Mouse (Mus musculus) gastrocnemius, adult 8-10 months (tissue): ENCODE results near the gene Ankrd28. TPM values are rescaled to one million over a fixed set of nuclear protein-coding genes. Genes with fewer than 3 reads are reported as not detected.

Experiments used
- DNase-seq, 2 experiments: peaks; one replicate each; pipeline ENCODE4 v3.0.0; 2022; ENCODE audit warnings: low spot score in 2 of 2
- total RNA-seq, 4 experiments: library from RNA; stranded (reverse); gene quantifications; 2 replicates each; pipeline ENCODE4 v1.2.4; 2022

Ankrd28 gene
- total RNA-seq, 4 experiments from 2014 or later, result 46.0 to 65.1 (median 49.5) TPM

GRCm38 (mm10) chr14:31651206-31651605, 179.2 kb downstream of the Ankrd28 start:
- DNase-seq, result no peak

GRCm38 (mm10) chr14:31650347-31650746, 180.1 kb downstream of the Ankrd28 start:
- no peak for DNase-seq

Other genes with a start within 250 kb of the Ankrd28 start
- gene Colq, start 239.3 kb downstream of the Ankrd28 start, total RNA-seq, result 1 to 10 TPM; 5.7 to 7.2 (median 6.1) TPM
- not detected for gene Gm49387, start 189.8 kb downstream of the Ankrd28 start, total RNA-seq
- 1 to 10 TPM; 3.6 to 5.5 (median 4.4) TPM for gene Btd, start 189.6 kb downstream of the Ankrd28 start, total RNA-seq
- 1 to 10 TPM; 5.9 to 7.6 (median 6.4) TPM for gene Hacl1, start 189.4 kb downstream of the Ankrd28 start, total RNA-seq
- 10 to 100 TPM in 1 of 4 experiments, 1 to 10 TPM in 3; 3.9 to 14.4 (median 7.8) TPM for gene Galnt15, start 198.3 kb upstream of the Ankrd28 start, total RNA-seq